Mouse (Mus musculus) testis, adult 2 months (tissue): ENCODE results near the gene Bcat1. TPM values are rescaled to one million over a fixed set of nuclear protein-coding genes. Genes with fewer than 3 reads are reported as not detected.

Experiments used
- H3K27ac ChIP-seq: fragments of 200-500 bp; 2 replicates; pipeline ENCODE4 v1.5.1; 2012; ENCODE audit warnings: low read depth, low read length; ENCODE audit not compliant: control insufficient read depth, insufficient read depth
- H3K27me3 ChIP-seq: fragments of 200-500 bp; 2 replicates; pipeline ENCODE4 v1.6.1; 2012; ENCODE audit warnings: mild to moderate bottlenecking, low read length, moderate library complexity; ENCODE audit not compliant: control insufficient read depth, insufficient read depth
- H3K36me3 ChIP-seq: fragments of 200-500 bp; 2 replicates; pipeline ENCODE4 v1.6.1; 2012; ENCODE audit warnings: mild to moderate bottlenecking, low read length; ENCODE audit not compliant: control insufficient read depth, insufficient read depth
- H3K4me1 ChIP-seq: fragments of 200-500 bp; 2 replicates; pipeline ENCODE4 v1.6.1; 2012; ENCODE audit warnings: low read length; ENCODE audit not compliant: control insufficient read depth, insufficient read depth
- H3K4me3 ChIP-seq: fragments of 200-500 bp; 2 replicates; pipeline ENCODE4 v1.5.1; 2012; ENCODE audit warnings: low read depth, mild to moderate bottlenecking, low read length, moderate library complexity, mixed read lengths; ENCODE audit not compliant: control insufficient read depth
- CTCF ChIP-seq: fragments of 200-500 bp; IDR thresholded peaks from 2 replicates; pipeline ENCODE4 v1.5.1; 2012; ENCODE audit warnings: low read depth, mild to moderate bottlenecking, inconsistent platforms, low read length, moderate library complexity; ENCODE audit not compliant: control insufficient read depth, insufficient read depth, insufficient replicate concordance
- POLR2A ChIP-seq: fragments of 200-500 bp; IDR thresholded peaks from 2 replicates; pipeline ENCODE4 v1.6.1; 2012; ENCODE audit warnings: low read depth, mild to moderate bottlenecking, inconsistent platforms, low read length, moderate library complexity; ENCODE audit not compliant: control insufficient read depth
- polyA plus RNA-seq: library from polyadenylated mRNA; depleted of rRNA; stranded (reverse); fragments of >200 nt; gene quantifications from 2 replicates; pipeline ENCODE4 v1.2.3, GENCODE M21; 2012

Gene Bcat1
- polyA plus RNA-seq, 1 experiment: 0.21 TPM

DNA sequence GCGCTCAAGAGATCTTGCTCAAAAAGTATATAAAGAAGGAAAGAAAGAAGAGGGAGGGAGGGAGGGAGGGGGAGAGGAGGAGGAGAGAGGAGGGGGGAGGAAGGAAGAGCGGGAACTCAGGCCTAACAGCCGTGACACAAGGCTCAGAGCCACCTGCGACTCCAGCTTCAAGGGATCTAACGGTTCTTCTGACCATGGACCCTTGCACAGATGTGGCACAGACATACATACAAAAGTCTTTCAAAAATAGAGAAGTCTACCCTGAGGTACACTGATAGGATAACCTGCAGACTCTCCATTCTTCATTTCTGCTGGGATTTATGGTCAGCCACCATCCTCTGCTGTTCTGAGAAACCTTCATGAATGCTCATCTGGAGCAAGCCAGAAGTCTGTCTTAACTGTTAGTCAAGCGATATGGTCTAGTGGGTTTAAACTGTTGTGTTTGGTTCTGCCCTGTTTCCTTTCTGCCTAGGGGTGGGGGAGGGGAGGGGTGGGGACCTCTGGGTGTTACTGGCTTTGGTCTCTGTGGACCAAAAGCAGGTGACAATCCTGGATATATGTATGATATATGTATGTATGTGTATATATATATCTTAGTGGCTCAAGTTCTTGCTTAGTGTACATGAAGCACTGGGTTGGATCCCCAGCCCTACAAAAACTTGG lies 14.3 kb upstream of the Bcat1 start:
- no peaks in the 10 kb centered on the region for H3K4me1 ChIP-seq

DNA sequence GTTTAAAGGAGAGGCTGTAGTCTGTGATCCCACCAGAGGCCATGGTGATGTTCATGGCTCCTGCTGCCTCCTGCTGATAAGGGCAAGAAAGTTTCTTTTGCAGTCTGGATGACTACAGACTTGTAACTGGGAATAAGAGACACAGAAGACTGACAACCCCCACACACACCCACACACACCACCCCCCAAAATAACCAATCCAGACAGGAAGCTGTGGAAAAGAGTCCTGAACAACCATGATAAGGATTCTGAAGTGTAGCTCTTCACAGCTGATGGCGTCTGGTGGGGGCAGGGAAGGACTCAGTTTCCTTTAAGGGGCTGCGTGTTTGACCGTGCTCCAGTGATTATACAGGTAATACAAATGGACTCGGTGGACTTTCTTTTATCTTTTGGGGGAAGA lies 13.4 kb upstream of the Bcat1 start:
- H3K4me3 ChIP-seq: no peak overlapping the region
- no peaks in the 10 kb centered on the region for H3K36me3 ChIP-seq
- TF ChIP-seq CTCF (no peak), POLR2A (no peak)

More for the DNA sequence above, 14.3 kb upstream of the Bcat1 start:
- Histone ChIP-seq H3K36me3 (no peaks in the 10 kb centered on the region), H3K27ac (no peak overlapping the region), H3K27me3 (no peaks in the 10 kb centered on the region), H3K4me3 (no peak overlapping the region)
- TF ChIP-seq CTCF (no peak), POLR2A (no peak)

DNA sequence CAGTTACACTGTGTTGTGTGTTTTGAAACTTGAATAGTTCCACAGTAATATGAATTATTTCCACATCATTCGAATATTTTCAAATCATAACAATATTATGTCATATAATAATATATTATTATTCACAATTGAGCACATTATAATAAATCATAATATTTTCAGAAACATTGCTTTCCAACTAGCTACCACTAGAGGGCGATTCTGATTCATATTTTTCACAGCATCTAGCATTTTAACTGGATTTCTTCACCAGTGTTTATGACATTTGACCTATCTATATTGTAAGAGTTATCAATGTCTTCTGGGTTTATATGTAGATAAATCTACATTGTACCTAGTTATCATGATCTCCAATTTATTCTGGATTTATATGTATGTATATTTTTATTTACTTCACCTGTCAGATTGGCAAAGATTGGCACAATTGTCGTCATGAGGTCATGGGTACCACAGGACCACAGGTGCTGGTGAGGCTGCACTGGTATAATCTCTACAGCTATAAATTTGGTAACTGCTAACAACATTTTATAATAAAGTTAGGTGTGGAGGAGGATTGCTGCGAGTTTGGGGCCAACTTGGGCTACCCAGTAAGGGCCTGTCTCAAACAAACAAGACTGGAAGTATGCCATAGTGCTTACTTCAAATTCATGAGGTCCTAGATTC lies 12.6 kb upstream of the Bcat1 start:
- TF ChIP-seq POLR2A (no peak), CTCF (no peak)
- Histone ChIP-seq H3K36me3 (no peaks in the 10 kb centered on the region), H3K4me3 (no peak overlapping the region), H3K27ac (no peak overlapping the region), H3K27me3 (no peaks in the 10 kb centered on the region), H3K4me1 (no peaks in the 10 kb centered on the region)

More for the DNA sequence above, 13.4 kb upstream of the Bcat1 start:
- no peak overlapping the region for H3K27ac ChIP-seq
- H3K27me3 ChIP-seq: no peaks in the 10 kb centered on the region
- H3K4me1 ChIP-seq: no peaks in the 10 kb centered on the region

DNA sequence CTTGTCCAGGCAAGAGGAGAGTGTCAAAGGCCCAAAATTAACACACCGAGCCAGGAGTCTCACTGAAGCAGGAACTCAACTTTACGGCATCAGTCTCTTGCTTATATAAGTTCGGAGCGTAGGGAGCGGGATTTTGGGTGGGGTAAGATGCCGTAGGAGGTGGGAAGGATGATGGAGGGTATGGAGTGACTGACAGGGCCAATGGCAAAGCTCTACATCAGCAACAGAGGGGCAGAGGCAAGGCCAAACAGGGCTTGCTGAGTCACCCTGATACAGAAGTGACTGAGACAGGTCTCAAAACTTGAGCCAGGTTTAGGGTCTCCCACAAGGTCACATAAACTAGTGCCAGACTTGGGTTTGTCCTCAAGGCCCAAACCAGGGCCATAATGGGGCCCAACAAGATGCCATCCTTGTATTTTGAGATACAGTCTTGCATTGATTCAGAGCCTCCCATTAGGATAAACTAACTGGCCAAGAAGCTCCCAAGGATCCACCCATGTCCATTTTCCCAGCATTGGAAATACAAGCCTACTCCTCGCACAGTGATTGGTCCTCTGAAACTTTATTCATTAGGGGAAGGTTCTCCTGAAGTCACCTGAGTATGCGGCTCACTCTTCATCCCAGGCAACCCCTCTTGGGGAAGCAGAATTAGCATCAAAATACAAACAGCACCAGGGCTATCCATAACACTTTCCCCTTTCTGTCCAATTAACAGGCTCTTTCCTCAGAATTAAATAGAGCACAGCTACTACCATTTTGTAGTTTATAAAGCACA lies 8.5 kb upstream of the Bcat1 start:
- Histone ChIP-seq H3K4me3 (no peak overlapping the region), H3K4me1 (no peaks in the 10 kb centered on the region), H3K27ac (no peak overlapping the region), H3K36me3 (no peaks in the 10 kb centered on the region), H3K27me3 (no peaks in the 10 kb centered on the region)
- no peak for TF ChIP-seq POLR2A

GRCm38 (mm10) chr6:145081721-145082120 lies 5.7 kb upstream of the Bcat1 start:
- Histone ChIP-seq H3K27me3 (no peaks in the 10 kb centered on the region), H3K27ac (no peak overlapping the region), H3K4me3 (no peak overlapping the region), H3K4me1 (no peaks in the 10 kb centered on the region), H3K36me3 (no peaks in the 10 kb centered on the region)
- TF ChIP-seq POLR2A (no peak), CTCF (no peak)

GRCm38 (mm10) chr6:145079087-145079759 lies 3.2 kb upstream of the Bcat1 start:
- Histone ChIP-seq H3K27ac (no peak overlapping the region), H3K27me3 (no peaks in the 10 kb centered on the region), H3K36me3 (no peaks in the 10 kb centered on the region), H3K4me1 (peaks cover 3% of the 10 kb centered on the region; the same call in 1 of the 2 replicates), H3K4me3 (no peak overlapping the region)
- TF ChIP-seq POLR2A: no peak
- no peak for TF ChIP-seq CTCF

- TF ChIP-seq CTCF (no peak), POLR2A (no peak)
- Histone ChIP-seq H3K36me3 (no peaks in the 10 kb centered on the region), H3K4me3 (no peak overlapping the region), H3K27ac (no peak overlapping the region), H3K27me3 (no peaks in the 10 kb centered on the region), H3K4me1 (peaks cover 3% of the 10 kb centered on the region; the same call in 1 of the 2 replicates)
Observed at GRCm38 (mm10) chr6:145076286-145076685, 302 bp upstream of the Bcat1 start.
